Mouse (Mus musculus) right cerebral cortex, postnatal 10 days (tissue): Measurements from ENCODE around the gene Gpc5.

ENCODE experiments used
- DNase-seq, 2 experiments: peaks; one replicate each; pipeline ENCODE4 v3.0.0; 2021; ENCODE audit warnings: low spot score in 2 of 2

Gpc5 gene

GRCm38 (mm10) chr14:115106326-115106725 lies 14.3 kb downstream of the Gpc5 start:
- no peak for DNase-seq

GRCm38 (mm10) chr14:115107467-115107866 lies 15.5 kb downstream of the Gpc5 start:
- no peak for DNase-seq

- no peak for DNase-seq
Observed at GRCm38 (mm10) chr14:115118626-115119025, 26.6 kb downstream of the Gpc5 start.

- DNase-seq, result no peak
Observed at GRCm38 (mm10) chr14:115148821-115149220, 56.8 kb downstream of the Gpc5 start.

GRCm38 (mm10) chr14:115156597-115156996 lies 64.6 kb downstream of the Gpc5 start:
- DNase-seq, result no peak

GRCm38 (mm10) chr14:115177322-115177836 lies 85.4 kb downstream of the Gpc5 start:
- DNase-seq, result no peak

GRCm38 (mm10) chr14:115179925-115180324 lies 87.9 kb downstream of the Gpc5 start:
- DNase-seq, result no peak

- DNase-seq, result no peak
Observed at GRCm38 (mm10) chr14:115188256-115188655, 96.2 kb downstream of the Gpc5 start.

GRCm38 (mm10) chr14:115228075-115228474 lies 136.1 kb downstream of the Gpc5 start:
- no peak for DNase-seq

GRCm38 (mm10) chr14:115236387-115236786 lies 144.4 kb downstream of the Gpc5 start:
- DNase-seq, result no peak

- DNase-seq, result no peak
Observed at GRCm38 (mm10) chr14:115240621-115241373, 148.8 kb downstream of the Gpc5 start.

- no peak for DNase-seq
Observed at GRCm38 (mm10) chr14:115250537-115250936, 158.5 kb downstream of the Gpc5 start.

GRCm38 (mm10) chr14:115251791-115252190 lies 159.8 kb downstream of the Gpc5 start:
- DNase-seq, result no peak

- no peak for DNase-seq
Observed at GRCm38 (mm10) chr14:115253155-115253554, 161.1 kb downstream of the Gpc5 start.

GRCm38 (mm10) chr14:115253685-115254084 lies 161.7 kb downstream of the Gpc5 start:
- DNase-seq, result no peak

GRCm38 (mm10) chr14:115269703-115270402 lies 177.8 kb downstream of the Gpc5 start:
- DNase-seq, result no peak

GRCm38 (mm10) chr14:115270445-115270844 lies 178.4 kb downstream of the Gpc5 start:
- DNase-seq, result no peak

- no peak for DNase-seq
Observed at GRCm38 (mm10) chr14:115282782-115283181, 190.8 kb downstream of the Gpc5 start.

GRCm38 (mm10) chr14:115324247-115324646 lies 232.2 kb downstream of the Gpc5 start:
- no peak for DNase-seq

GRCm38 (mm10) chr14:115326426-115326825 lies 234.4 kb downstream of the Gpc5 start:
- no peak for DNase-seq

- DNase-seq, result no peak
Observed at GRCm38 (mm10) chr14:115339084-115339483, 247.1 kb downstream of the Gpc5 start.

- no peak for DNase-seq
Observed at GRCm38 (mm10) chr14:115342597-115342996, 250.6 kb downstream of the Gpc5 start.

GRCm38 (mm10) chr14:115349448-115349847 lies 257.4 kb downstream of the Gpc5 start:
- DNase-seq, result no peak
